Mouse (Mus musculus) kidney, adult 2 months (tissue): ENCODE measurements around the gene Catip. TPM values are rescaled to one million over a fixed set of nuclear protein-coding genes. Genes with fewer than 3 reads are reported as not detected.
A peak's percentile ranks its signal among the peaks of the same experiment; 100 is the strongest.
"Not testable (repeated sequence)": the region's sequence is repeated elsewhere in the genome, so short reads cannot be mapped to it uniquely, and the experiment has no call there.

Source experiments
- DNase-seq: peaks from one replicate; pipeline ENCODE4 v3.0.0; 2021
- H3K27ac ChIP-seq: fragments of 200-500 bp; 2 replicates; pipeline ENCODE4 v1.5.1; 2012; ENCODE audit warnings: low read depth, low read length, control low read depth, inconsistent platforms; ENCODE audit not compliant: insufficient read depth
- H3K27me3 ChIP-seq: fragments of 200-500 bp; replicated peaks from 2 replicates; pipeline ENCODE4 v1.6.1; 2012; ENCODE audit warnings: mild to moderate bottlenecking, moderate library complexity, low read length, inconsistent platforms; ENCODE audit not compliant: control insufficient read depth, insufficient read depth
- H3K36me3 ChIP-seq: fragments of 200-500 bp; 2 replicates; pipeline ENCODE4 v1.6.1; 2012; ENCODE audit warnings: mild to moderate bottlenecking, moderate library complexity, low read length, inconsistent platforms; ENCODE audit not compliant: control insufficient read depth, insufficient read depth
- H3K4me1 ChIP-seq: fragments of 200-500 bp; 2 replicates; pipeline ENCODE4 v1.6.1; 2011; ENCODE audit warnings: low read length; ENCODE audit not compliant: control insufficient read depth, insufficient read depth
- H3K4me3 ChIP-seq: fragments of 200-500 bp; 2 replicates; pipeline ENCODE4 v1.5.1; 2011; ENCODE audit warnings: mild to moderate bottlenecking, low read depth, low read length, control low read depth; ENCODE audit not compliant: insufficient read depth
- CTCF ChIP-seq: fragments of 200-500 bp; conservative IDR thresholded peaks from 2 replicates; pipeline ENCODE4 v1.5.1; 2011; ENCODE audit warnings: low read depth, mild to moderate bottlenecking, control low read depth, low read length, moderate library complexity, mixed read lengths; ENCODE audit not compliant: insufficient read depth, insufficient read length
- POLR2A ChIP-seq: fragments of 200-500 bp; IDR thresholded peaks from one replicate; pipeline ENCODE4 v1.6.1; 2011; ENCODE audit warnings: low read depth, low read length, control low read depth
- WGBS: fragments of 180-500 bp; shearing (Covaris S2); methylation state at CpG from one replicate; pipeline ENCODE4 v1.1.7; 2018; 5-methylcytosine and 5-hydroxymethylcytosine counted together
- polyA plus RNA-seq: library from polyadenylated mRNA; depleted of rRNA; stranded (reverse); fragments of >200 nt; gene quantifications from 2 replicates; pipeline ENCODE4 v1.2.3, GENCODE M21; 2012

Gene Catip
- polyA plus RNA-seq, 1 experiment: 0.33 TPM

DNA sequence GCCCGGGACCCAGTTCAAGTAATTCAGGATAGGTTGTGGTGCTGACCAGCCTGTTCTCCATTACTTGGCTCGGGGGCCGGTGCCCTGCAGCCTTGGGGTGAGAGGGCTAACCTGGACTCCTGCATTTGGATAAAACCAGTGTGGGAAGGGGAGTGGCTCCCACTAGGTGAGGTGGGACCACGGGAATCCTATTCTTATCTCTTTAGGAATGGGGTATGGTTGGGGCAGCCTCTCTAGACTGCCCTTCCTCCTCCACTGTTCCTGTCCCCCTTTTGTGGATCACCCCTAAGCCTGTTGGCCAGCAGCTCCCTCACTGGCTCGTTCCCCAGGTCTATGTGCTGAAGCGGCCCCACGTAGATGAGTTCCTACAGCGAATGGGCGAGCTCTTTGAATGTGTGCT, 32.4 kb downstream of the Catip start:
- no peak for DNase-seq
- Histone ChIP-seq H3K36me3 (peaks cover 2% of the 10 kb centered on the region; the same call in 1 of the 2 replicates), H3K4me1 (peaks cover 7% of the 10 kb centered on the region; the same call in 1 of the 2 replicates), H3K27ac (no peak overlapping the region), H3K27me3 (no peaks in the 10 kb centered on the region), H3K4me3 (no peak overlapping the region)
- TF ChIP-seq CTCF (no peak), POLR2A (no peak)
- WGBS: 86% methylated on average over 9 of the region's 9 CpGs

DNA sequence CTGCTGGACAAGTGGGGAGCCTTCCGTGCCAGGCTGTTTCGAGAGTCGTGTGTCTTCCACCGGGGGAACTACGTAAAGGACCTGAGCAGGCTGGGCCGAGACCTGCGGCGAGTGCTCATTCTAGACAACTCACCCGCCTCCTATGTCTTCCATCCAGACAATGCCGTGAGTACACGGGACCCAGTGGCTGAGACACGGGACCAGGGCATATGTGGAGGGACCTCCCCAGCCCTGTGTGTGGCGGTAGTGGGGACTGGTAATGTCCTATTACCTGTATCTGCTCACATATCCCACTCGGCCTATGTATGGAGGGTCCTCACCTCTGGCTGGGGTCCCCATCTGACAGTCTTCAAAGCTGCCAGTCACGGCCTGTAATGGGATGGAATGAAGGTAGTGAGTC, 33.0 kb downstream of the Catip start:
- Histone ChIP-seq H3K27me3 (no peaks in the 10 kb centered on the region), H3K36me3 (peaks cover 2% of the 10 kb centered on the region; the same call in 1 of the 2 replicates), H3K27ac (no peak overlapping the region), H3K4me3 (no peak overlapping the region), H3K4me1 (peaks cover 7% of the 10 kb centered on the region; the same call in 1 of the 2 replicates)
- no peak for TF ChIP-seq POLR2A
- TF ChIP-seq CTCF: no peak
- no peak for DNase-seq
- 92% methylated on average over 15 of the region's 15 CpGs for WGBS

DNA sequence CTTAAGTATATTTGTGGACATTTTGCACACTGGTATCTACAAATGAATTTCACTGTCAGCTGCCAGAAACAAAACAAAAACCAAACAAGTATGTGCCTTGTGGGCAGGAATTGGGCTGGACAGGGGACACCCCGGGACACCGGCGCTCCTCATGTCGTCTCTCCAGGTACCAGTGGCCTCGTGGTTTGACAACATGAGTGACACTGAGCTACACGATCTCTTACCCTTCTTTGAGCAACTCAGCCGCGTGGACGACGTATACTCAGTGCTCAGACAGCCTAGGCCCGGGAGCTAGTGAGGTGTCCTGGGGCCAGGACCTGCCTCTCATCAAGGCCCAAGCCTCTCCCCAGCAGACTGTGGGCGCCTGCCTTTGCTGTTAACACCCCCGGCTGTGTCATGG, 33.4 kb downstream of the Catip start:
- Histone ChIP-seq H3K27ac (no peak overlapping the region), H3K4me3 (no peak overlapping the region), H3K36me3 (peaks cover 2% of the 10 kb centered on the region; the same call in 1 of the 2 replicates), H3K4me1 (peaks cover 7% of the 10 kb centered on the region; the same call in 1 of the 2 replicates), H3K27me3 (no peaks in the 10 kb centered on the region)
- TF ChIP-seq CTCF (no peak), POLR2A (no peak)
- no peak for DNase-seq
- 82% methylated on average over 13 of the region's 13 CpGs for WGBS

DNA sequence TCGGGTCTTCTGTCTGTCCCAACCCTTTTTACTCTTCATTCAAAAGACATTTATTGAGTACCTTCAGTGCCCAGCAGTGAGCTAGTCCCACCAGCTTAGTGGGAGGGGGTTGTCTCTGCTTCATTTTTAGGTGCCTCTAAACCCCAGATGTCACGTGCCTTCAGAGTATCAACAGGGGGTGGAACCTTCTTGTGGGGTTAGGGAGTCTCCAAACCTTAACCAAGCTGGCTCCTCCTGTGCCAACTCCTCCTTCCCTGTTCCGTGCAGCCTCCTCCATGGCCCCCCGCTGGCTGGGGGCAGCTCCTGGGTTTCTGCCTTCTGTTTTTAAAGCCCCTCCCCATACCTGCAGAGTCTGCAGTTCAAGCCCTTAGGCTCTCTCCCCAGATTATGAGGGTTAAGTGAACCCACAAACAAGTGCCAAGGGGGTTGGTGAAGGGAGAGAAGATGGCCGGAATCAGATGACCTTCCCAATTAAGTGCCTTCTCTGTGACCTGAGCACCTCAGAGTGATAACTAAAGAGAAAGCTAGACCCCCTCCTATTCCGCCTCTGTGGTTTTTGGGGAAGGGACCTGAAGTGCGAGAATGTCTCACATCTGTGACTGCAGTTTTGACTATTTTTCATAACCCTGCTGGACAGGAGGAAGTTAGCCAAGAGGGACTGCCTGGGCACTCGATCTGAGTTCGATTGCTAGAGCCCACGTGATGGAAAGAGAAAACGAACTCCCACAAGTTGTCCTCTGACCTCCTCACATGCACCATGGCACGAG, 34.7 kb downstream of the Catip start:
- WGBS: 6% methylated on average over 12 of the region's 12 CpGs
- Histone ChIP-seq H3K27ac (peak overlapping the region; percentile 92), H3K4me3 (peak overlapping the region; percentile 25; the same call in 1 of the 2 replicates)
- not testable (repeated sequence) for H3K36me3 ChIP-seq, H3K4me1 ChIP-seq, H3K27me3 ChIP-seq
- DNase-seq: peak; percentile 69

DNA sequence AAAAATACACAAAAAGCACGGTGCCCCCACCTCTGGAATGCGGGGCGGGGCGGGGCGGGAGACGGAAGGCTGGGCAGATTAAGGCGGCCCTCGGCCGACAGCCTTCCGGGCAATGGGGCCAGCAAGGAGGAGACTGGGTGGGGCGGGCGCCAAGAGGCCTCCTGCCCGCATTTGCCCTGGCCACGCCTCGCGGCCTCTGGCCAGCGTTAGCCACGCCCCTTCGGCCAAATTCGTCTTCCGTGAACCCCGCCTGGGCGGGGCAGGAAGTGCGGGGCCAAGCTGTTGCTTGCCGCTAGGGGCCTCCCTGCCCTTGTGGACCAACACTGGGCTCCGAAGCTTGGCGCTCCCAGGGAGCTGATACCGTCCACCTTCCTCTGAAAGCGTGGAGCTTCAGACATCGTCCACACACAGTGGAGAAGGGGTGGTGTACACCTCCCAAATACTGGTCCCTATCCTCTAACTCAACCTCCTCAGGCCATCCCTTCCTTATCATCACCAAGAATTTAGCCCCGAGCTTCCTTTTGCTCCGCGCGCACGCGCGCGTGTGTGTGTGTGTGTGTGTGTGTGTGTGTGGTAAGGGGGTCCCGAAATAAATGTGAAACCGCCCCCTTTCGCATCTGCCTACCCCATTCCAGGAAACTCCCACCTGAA, 35.5 kb downstream of the Catip start:
- Histone ChIP-seq H3K4me3 (peak overlapping the region; percentile 42), H3K36me3 (peaks cover 2% of the 10 kb centered on the region; the same call in 1 of the 2 replicates), H3K4me1 (peaks cover 7% of the 10 kb centered on the region; the same call in 1 of the 2 replicates), H3K27ac (peak overlapping the region; percentile 92), H3K27me3 (no peaks in the 10 kb centered on the region)
- TF ChIP-seq CTCF: peak; percentile 76
- TF ChIP-seq POLR2A: peak; percentile 94
- WGBS: under 1% methylated on average over 41 of the region's 41 CpGs
- DNase-seq: peak; percentile 100

DNA sequence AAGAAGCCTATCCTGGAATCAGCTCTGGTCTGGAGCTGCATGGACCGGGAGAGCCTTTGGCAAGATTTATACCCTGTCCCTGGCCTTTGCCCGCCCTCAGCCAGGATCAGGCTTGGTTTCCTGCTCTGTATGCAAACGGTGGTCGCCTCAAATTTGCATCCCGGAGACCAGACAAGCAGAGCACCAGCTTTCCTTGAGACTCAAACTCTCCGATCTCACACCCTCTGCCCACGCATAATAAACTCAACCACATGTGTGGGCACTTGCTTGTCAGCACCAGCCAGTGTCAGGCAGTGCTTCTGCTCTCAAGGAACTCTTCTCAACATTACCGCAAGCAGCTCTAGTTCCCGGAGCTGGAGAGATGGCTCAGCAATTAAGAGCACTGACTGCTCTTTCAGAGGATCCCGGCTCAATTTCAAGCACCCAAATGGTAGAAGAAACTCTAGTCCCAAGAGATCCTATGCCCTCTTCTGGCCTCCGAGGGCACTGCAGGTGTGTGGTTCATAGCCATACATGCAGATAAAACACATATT, 36.1 kb downstream of the Catip start:
- Histone ChIP-seq H3K36me3 (peaks cover 2% of the 10 kb centered on the region; the same call in 1 of the 2 replicates), H3K27ac (peak overlapping the region; percentile 80), H3K4me1 (peaks cover 4% of the 10 kb centered on the region; the same call in 1 of the 2 replicates), H3K4me3 (peak overlapping the region; percentile 42), H3K27me3 (no peaks in the 10 kb centered on the region)
- TF ChIP-seq CTCF (peak; percentile 58), POLR2A (no peak)
- DNase-seq: peak; percentile 82
- WGBS: 4% methylated on average over 11 of the region's 11 CpGs

DNA sequence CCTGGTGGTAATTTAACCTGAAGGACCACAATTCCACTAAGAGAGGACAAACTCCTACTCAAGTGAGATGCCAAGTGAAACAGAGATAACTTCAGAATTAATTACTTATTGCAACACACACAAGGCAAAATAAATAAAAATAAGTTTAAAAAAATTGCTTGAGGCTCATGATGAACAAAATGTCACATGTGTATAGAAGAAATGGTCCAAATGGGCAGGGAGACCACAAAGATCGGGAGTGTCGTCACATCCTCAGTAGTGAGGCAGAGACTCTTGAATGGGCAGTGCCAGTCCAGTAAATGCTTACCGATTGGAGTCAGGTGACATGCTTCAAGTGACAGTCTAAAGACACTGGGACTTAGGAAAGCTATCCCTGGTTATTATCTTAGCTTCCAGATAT, 38.6 kb downstream of the Catip start:
- peak; percentile 35 for DNase-seq
- TF ChIP-seq POLR2A (no peak), CTCF (no peak)
- Histone ChIP-seq H3K27me3 (no peaks in the 10 kb centered on the region), H3K36me3 (no peaks in the 10 kb centered on the region), H3K4me1 (peaks cover 5% of the 10 kb centered on the region; the same call in 1 of the 2 replicates), H3K4me3 (no peak overlapping the region), H3K27ac (no peak overlapping the region)
- 72% methylated on average over 3 of the region's 3 CpGs for WGBS
